Mouse (Mus musculus) ES-Bruce4 (cell line): ENCODE data around the gene Rapgef5. TPM values are rescaled to one million over a fixed set of nuclear protein-coding genes. Genes with fewer than 3 reads are reported as not detected.

Experiments
- H3K27ac ChIP-seq: 2 replicates; pipeline ENCODE4 v1.5.1; 2012; ENCODE audit warnings: low read length, inconsistent platforms; ENCODE audit not compliant: insufficient read depth
- H3K27me3 ChIP-seq: 2 replicates; pipeline ENCODE4 v1.6.1; 2012; ENCODE audit warnings: mild to moderate bottlenecking, low read length, inconsistent platforms; ENCODE audit not compliant: control insufficient read depth, poor library complexity, insufficient read depth, severe bottlenecking
- H3K36me3 ChIP-seq: 2 replicates; pipeline ENCODE4 v1.6.1; 2012; ENCODE audit warnings: inconsistent platforms, mild to moderate bottlenecking, low read length, moderate library complexity; ENCODE audit not compliant: control insufficient read depth, poor library complexity, insufficient read depth, severe bottlenecking
- H3K4me1 ChIP-seq: one replicate; pipeline ENCODE4 v1.8.1; 2011; ENCODE audit warnings: low read length; ENCODE audit not compliant: control insufficient read depth, insufficient read depth
- H3K4me3 ChIP-seq: 2 replicates; pipeline ENCODE4 v1.5.1; 2011; ENCODE audit warnings: low read depth, mild to moderate bottlenecking, low read length
- H3K9ac ChIP-seq: 2 replicates; pipeline ENCODE4 v1.6.1; 2012; ENCODE audit warnings: low read depth, mild to moderate bottlenecking, inconsistent platforms; ENCODE audit not compliant: poor library complexity, severe bottlenecking
- H3K9me3 ChIP-seq: replicated peaks from 2 replicates; pipeline ENCODE4 v1.6.1; 2012; ENCODE audit warnings: mild to moderate bottlenecking, low read length, inconsistent platforms; ENCODE audit not compliant: control insufficient read depth, poor library complexity, insufficient read depth, severe bottlenecking
- CTCF ChIP-seq: IDR thresholded peaks from one replicate; pipeline ENCODE4 v1.8.1; 2011; ENCODE audit warnings: low read depth, low read length
- EP300 ChIP-seq: IDR thresholded peaks from 2 replicates; pipeline ENCODE4 v1.6.1; 2011; ENCODE audit warnings: low read depth, low read length; ENCODE audit not compliant: insufficient read depth
- POLR2A ChIP-seq: IDR thresholded peaks from one replicate; pipeline ENCODE4 v1.8.1; 2011; ENCODE audit warnings: low read length; ENCODE audit not compliant: insufficient read depth
- polyA plus RNA-seq: library from polyadenylated mRNA; stranded (reverse); fragments of >200 nt; gene quantifications from 2 replicates; pipeline ENCODE4 v1.2.4, GENCODE M21; 2011; ENCODE audit warnings: low read depth; ENCODE audit not compliant: missing spikeins, insufficient read depth, insufficient read length

Gene Rapgef5
- polyA plus RNA-seq, 1 experiment: 23.8 TPM

- H3K36me3 ChIP-seq: no peaks in the 10 kb centered on the region
- peaks cover 4% of the 10 kb centered on the region for H3K4me1 ChIP-seq
- no peak overlapping the region for H3K4me3 ChIP-seq
- H3K27ac ChIP-seq: no peak overlapping the region
- H3K27me3 ChIP-seq: no peaks in the 10 kb centered on the region
- H3K9me3 ChIP-seq: no peaks in the 10 kb centered on the region
- H3K9ac ChIP-seq: no peak overlapping the region
- TF ChIP-seq CTCF: no peak
- TF ChIP-seq EP300: no peak
- no peak for TF ChIP-seq POLR2A
Measured at GRCm38 (mm10) chr12:117628321-117629093, 112.2 kb downstream of the Rapgef5 start.

DNA sequence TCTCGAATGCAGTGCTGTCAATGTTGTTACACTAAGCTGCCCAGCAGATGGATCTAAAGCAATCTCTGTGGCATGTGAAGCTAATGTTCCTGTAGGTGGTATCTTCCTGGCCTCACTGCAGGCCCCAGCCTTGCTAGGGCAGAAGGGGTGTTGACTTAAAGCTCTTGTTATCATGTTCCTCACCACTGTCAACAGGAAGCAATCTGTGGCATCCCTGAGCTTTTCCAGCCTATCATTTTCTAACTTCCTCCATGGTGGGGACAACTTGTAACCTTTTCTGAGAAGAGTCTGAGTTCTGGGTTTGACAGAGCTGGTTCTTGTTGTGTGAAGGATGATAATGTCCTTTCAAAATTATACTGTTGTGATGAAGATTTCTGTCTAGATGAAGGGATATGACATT lies 115.9 kb downstream of the Rapgef5 start:
- Histone ChIP-seq H3K27ac (no peak overlapping the region), H3K4me1 (peaks cover 4% of the 10 kb centered on the region), H3K27me3 (no peaks in the 10 kb centered on the region), H3K36me3 (no peaks in the 10 kb centered on the region), H3K9ac (no peak overlapping the region), H3K4me3 (no peak overlapping the region), H3K9me3 (no peaks in the 10 kb centered on the region)
- TF ChIP-seq POLR2A (no peak), EP300 (no peak), CTCF (no peak)

GRCm38 (mm10) chr12:117636139-117636772 lies 120.0 kb downstream of the Rapgef5 start:
- H3K27ac ChIP-seq: no peak overlapping the region
- H3K4me1 ChIP-seq: peaks cover 4% of the 10 kb centered on the region
- TF ChIP-seq CTCF (no peak), EP300 (no peak), POLR2A (no peak)
- H3K4me3 ChIP-seq: no peak overlapping the region
- H3K36me3 ChIP-seq: no peaks in the 10 kb centered on the region
- H3K9ac ChIP-seq: no peak overlapping the region
- no peaks in the 10 kb centered on the region for H3K27me3 ChIP-seq
- no peaks in the 10 kb centered on the region for H3K9me3 ChIP-seq

DNA sequence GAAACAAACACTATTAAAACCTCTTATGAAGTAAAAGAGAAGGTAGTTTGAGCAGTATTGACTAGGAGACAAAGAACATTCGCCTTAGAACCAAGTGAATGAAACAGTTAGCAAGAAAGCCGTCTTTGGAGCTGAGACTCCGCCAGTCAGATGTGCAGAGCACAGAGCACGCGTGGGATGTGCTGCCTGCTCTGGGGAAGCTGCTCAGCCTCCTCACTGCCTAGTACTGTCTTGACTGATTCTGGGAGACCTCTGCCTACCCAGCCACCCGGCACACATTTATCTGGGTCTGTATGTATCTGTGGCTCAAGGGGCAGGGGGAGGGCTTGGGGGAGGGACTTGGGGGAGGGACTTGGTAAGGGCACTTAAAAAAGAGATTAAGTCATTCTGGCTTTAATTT lies 120.7 kb downstream of the Rapgef5 start:
- Histone ChIP-seq H3K9ac (no peak overlapping the region), H3K4me3 (no peak overlapping the region), H3K36me3 (no peaks in the 10 kb centered on the region), H3K27ac (no peak overlapping the region), H3K9me3 (no peaks in the 10 kb centered on the region), H3K27me3 (no peaks in the 10 kb centered on the region), H3K4me1 (peaks cover 2% of the 10 kb centered on the region)
- TF ChIP-seq CTCF (no peak), EP300 (no peak), POLR2A (no peak)

DNA sequence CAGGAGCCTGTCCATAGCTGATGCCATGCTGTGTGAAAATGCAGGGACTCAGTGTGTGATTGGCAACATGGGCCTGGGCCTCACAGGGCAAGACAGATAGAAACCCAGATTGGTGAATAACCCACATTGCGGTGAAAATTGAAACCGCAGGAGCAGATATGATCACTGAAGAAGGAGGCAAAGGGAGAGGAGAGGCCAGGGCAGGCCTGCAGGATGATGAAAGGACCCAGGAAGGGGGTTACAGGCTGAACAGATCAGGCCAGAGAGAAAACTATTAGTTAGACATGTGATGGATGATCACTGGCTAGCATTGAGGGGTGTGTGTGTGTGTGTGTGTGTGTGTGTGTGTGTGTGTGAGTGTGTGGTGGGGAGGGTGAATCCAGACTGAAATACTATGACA lies 122.6 kb downstream of the Rapgef5 start:
- Histone ChIP-seq H3K9ac (no peak overlapping the region), H3K9me3 (no peaks in the 10 kb centered on the region), H3K4me3 (no peak overlapping the region), H3K27me3 (no peaks in the 10 kb centered on the region), H3K36me3 (no peaks in the 10 kb centered on the region), H3K27ac (no peak overlapping the region), H3K4me1 (no peaks in the 10 kb centered on the region)
- TF ChIP-seq POLR2A (no peak), CTCF (no peak), EP300 (no peak)

GRCm38 (mm10) chr12:117639356-117640121 lies 123.3 kb downstream of the Rapgef5 start:
- H3K36me3 ChIP-seq: no peaks in the 10 kb centered on the region
- H3K9me3 ChIP-seq: no peaks in the 10 kb centered on the region
- TF ChIP-seq POLR2A (no peak), EP300 (no peak), CTCF (no peak)
- H3K27ac ChIP-seq: no peak overlapping the region
- no peak overlapping the region for H3K9ac ChIP-seq
- no peaks in the 10 kb centered on the region for H3K27me3 ChIP-seq
- no peak overlapping the region for H3K4me3 ChIP-seq
- no peaks in the 10 kb centered on the region for H3K4me1 ChIP-seq
